Mouse (Mus musculus) limb, embryonic 14.5 days (tissue): ENCODE data around the gene Btbd6. TPM values are rescaled to one million over a fixed set of nuclear protein-coding genes. Genes with fewer than 3 reads are reported as not detected.

Source experiments
- ATAC-seq: fragments of 200-750 bp; cut with Nextera tagmentation; 2 replicates; pipeline ENCODE4 v1.8.0; 2017; ENCODE audit warnings: low read depth, moderate number of reproducible peaks, moderate TSS enrichment; ENCODE audit not compliant: low FRiP score
- DNase-seq: peaks from one replicate; pipeline ENCODE4 v3.0.0-alpha.2; 2015; ENCODE audit warnings: low spot score
- H3K27ac ChIP-seq: fragments of 300-500 bp; sonication (generic); replicated peaks from 2 replicates; pipeline ENCODE4 v1.5.1; 2014; ENCODE audit warnings: low read depth, mild to moderate bottlenecking, low read length, moderate library complexity, mixed read lengths
- H3K27me3 ChIP-seq: fragments of 300-500 bp; sonication (generic); 2 replicates; pipeline ENCODE4 v1.6.1; 2014; ENCODE audit warnings: low read length, mixed read lengths; ENCODE audit not compliant: control insufficient read depth, insufficient read depth
- H3K36me3 ChIP-seq: fragments of 300-500 bp; sonication (generic); 2 replicates; pipeline ENCODE4 v1.6.1; 2014; ENCODE audit warnings: mild to moderate bottlenecking, low read length, moderate library complexity, mixed read lengths; ENCODE audit not compliant: control insufficient read depth, insufficient read depth
- H3K4me1 ChIP-seq: fragments of 300-500 bp; sonication (generic); 2 replicates; pipeline ENCODE4 v1.6.1; 2014; ENCODE audit warnings: antibody characterized with exemption, low read length, mixed read lengths; ENCODE audit not compliant: control insufficient read depth, insufficient read depth
- H3K4me2 ChIP-seq: fragments of 300-500 bp; sonication (generic); replicated peaks from 2 replicates; pipeline ENCODE4 v1.6.1; 2014; ENCODE audit warnings: low read depth, mild to moderate bottlenecking, low read length, moderate library complexity; ENCODE audit not compliant: severe bottlenecking
- H3K4me3 ChIP-seq: fragments of 300-500 bp; sonication (generic); replicated peaks from 2 replicates; pipeline ENCODE4 v1.5.1; 2014; ENCODE audit warnings: low read length
- H3K9ac ChIP-seq: fragments of 300-500 bp; sonication (generic); 2 replicates; pipeline ENCODE4 v1.6.1; 2014; ENCODE audit warnings: mild to moderate bottlenecking, low read depth, low read length, moderate library complexity; ENCODE audit not compliant: severe bottlenecking
- H3K9me3 ChIP-seq: fragments of 300-500 bp; sonication (generic); 2 replicates; pipeline ENCODE4 v1.6.1; 2016; ENCODE audit warnings: low read length; ENCODE audit not compliant: control insufficient read depth
- POLR2A ChIP-seq: fragments of 200-500 bp; IDR thresholded peaks from 2 replicates; pipeline ENCODE4 v1.8.0; 2012; ENCODE audit warnings: inconsistent platforms, mild to moderate bottlenecking, moderate library complexity, borderline replicate concordance; ENCODE audit not compliant: insufficient read depth, insufficient read length; ENCODE audit errors: extremely low read depth
- WGBS: fragments of 180-500 bp; shearing (Covaris S2); extraction: QIAGEN DNeasy Blood & Tissue Kit; methylation state at CpG from one replicate; pipeline ENCODE4 v1.1.7; 2014; 5-methylcytosine and 5-hydroxymethylcytosine counted together
- polyA plus RNA-seq, 2 experiments: library from polyadenylated mRNA; depleted of rRNA in 1 of 2; stranded (reverse) in 1 of 2; unstranded in 1 of 2; fragments of >200 nt; fragmentation: Nextera tagmentation in 1 of 2; extraction: Ambion mirVana in 1 of 2; gene quantifications; 2 replicates each; pipeline versions ENCODE4 v1.2.1 to v1.2.3; 2012 to 2014

Gene Btbd6
- polyA plus RNA-seq, 2 experiments = 27.4 to 31.0 TPM

GRCm38 (mm10) chr12:113015956-113016355 lies 39.7 kb downstream of the Btbd6 start:
- no peak for ATAC-seq

DNA sequence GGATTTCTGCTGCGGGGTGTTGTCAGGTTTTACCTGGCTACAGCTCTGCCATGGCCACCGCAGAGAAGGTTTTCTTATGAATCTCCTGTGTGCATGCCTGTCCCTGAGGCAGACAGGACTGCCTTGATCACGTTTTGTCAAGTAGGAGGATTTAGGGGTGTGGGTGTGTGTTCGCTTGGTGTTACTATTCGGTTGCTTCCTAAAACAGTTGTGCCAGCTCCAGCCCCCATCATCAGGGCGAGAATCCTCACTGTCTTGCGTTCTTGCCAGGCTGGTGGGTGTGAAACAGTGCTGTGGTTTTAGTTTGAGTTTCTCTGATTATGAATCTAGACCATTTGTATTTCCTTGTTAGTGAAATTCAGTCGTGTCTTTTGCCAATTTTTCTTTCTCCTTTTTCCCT lies 40.7 kb downstream of the Btbd6 start:
- H3K4me1 ChIP-seq = peaks cover 20% of the 10 kb centered on the region
- WGBS = 72% methylated on average over 8 of the region's 8 CpGs
- ATAC-seq (no peak), DNase-seq (no peak)
- no peaks in the 10 kb centered on the region for H3K27me3 ChIP-seq
- H3K9me3 ChIP-seq = no peaks in the 10 kb centered on the region
- H3K36me3 ChIP-seq = 0 out of 2 replicates have a peak, but pooled peaks cover 6% of the 10 kb centered on the region
- no peak for TF ChIP-seq POLR2A
- H3K4me2 ChIP-seq = no peak overlapping the region
- H3K4me3 ChIP-seq = no peak overlapping the region
- no peak overlapping the region for H3K27ac ChIP-seq
- H3K9ac ChIP-seq = no peak overlapping the region

More at GRCm38 (mm10) chr12:113015956-113016355, 39.7 kb downstream of the Btbd6 start:
- Histone ChIP-seq H3K27ac (no peak overlapping the region), H3K9ac (no peak overlapping the region), H3K9me3 (no peaks in the 10 kb centered on the region), H3K4me1 (peaks cover 20% of the 10 kb centered on the region), H3K27me3 (no peaks in the 10 kb centered on the region), H3K4me3 (0 out of 2 replicates have a peak overlapping the region, but pooled peaks have one; percentile 65), H3K36me3 (0 out of 2 replicates have a peak, but pooled peaks cover 3% of the 10 kb centered on the region), H3K4me2 (peak overlapping the region; percentile 85; the same call in 1 of the 2 replicates)
- no peak for DNase-seq
- 75% methylated on average over 4 of the region's 4 CpGs for WGBS
- no peak for TF ChIP-seq POLR2A

DNA sequence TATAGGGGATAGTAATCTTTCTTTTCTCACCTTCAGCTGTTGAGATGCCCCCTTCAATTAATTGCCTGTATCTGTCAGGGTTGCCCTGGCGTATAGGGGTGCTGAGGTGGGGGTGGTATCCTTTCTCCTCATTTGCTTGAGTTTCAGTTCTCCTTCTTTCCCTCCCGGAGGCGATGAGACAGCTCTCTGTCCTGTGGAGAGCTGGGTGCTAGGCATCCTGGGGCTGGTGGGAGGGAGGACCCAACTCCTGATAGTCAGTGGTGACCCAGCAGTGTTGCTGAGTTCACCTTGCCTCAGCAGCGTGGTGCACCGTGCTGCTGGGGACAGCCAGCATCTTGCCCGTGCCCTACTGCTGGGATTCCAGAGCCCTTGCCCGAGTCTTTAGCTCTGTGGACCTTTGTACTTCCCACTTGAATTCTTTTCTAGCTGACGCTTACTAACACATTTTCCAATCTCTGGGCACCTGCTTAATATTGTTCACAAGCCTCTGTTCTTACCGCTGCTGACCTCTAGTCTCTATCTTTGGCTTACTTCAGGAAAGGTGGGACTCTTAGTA lies 41.2 kb downstream of the Btbd6 start:
- no peaks in the 10 kb centered on the region for H3K27me3 ChIP-seq
- H3K9me3 ChIP-seq = no peaks in the 10 kb centered on the region
- no peak overlapping the region for H3K27ac ChIP-seq
- H3K4me1 ChIP-seq = peaks cover 20% of the 10 kb centered on the region
- DNase-seq (no peak), ATAC-seq (no peak)
- TF ChIP-seq POLR2A = no peak
- no peak overlapping the region for H3K9ac ChIP-seq
- 0 out of 2 replicates have a peak, but pooled peaks cover 8% of the 10 kb centered on the region for H3K36me3 ChIP-seq
- no peak overlapping the region for H3K4me3 ChIP-seq
- 80% methylated on average over 9 of the region's 9 CpGs for WGBS
- no peak overlapping the region for H3K4me2 ChIP-seq

DNA sequence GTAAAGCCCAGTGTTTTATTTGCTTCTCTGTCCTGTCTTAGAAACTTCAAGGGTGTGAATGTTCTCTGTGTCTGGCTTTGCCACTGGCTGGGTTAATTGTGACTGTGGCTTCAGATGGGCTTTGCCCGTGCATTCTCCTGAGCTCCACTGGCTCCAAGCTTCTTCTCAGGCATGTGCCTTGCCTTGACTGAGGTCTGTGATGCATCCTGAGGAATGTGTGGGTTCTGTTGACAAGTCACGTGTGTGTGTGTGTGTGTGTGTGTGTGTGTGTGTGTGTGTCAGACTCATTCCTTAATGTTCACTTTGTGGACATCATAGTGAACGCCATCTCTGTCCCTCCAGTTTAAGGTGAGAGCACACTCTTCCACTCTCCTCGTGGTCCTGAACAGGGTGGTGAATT lies 42.5 kb downstream of the Btbd6 start:
- no peak for TF ChIP-seq POLR2A
- 85% methylated on average over 4 of the region's 4 CpGs for WGBS
- no peak for DNase-seq
- no peaks in the 10 kb centered on the region for H3K27me3 ChIP-seq
- no peak for ATAC-seq
- H3K4me3 ChIP-seq = no peak overlapping the region
- H3K27ac ChIP-seq = no peak overlapping the region
- H3K9ac ChIP-seq = no peak overlapping the region
- peaks cover 13% of the 10 kb centered on the region; the same call in 1 of the 2 replicates for H3K36me3 ChIP-seq
- peaks cover 12% of the 10 kb centered on the region for H3K4me1 ChIP-seq
- no peak overlapping the region for H3K4me2 ChIP-seq
- H3K9me3 ChIP-seq = no peaks in the 10 kb centered on the region

DNA sequence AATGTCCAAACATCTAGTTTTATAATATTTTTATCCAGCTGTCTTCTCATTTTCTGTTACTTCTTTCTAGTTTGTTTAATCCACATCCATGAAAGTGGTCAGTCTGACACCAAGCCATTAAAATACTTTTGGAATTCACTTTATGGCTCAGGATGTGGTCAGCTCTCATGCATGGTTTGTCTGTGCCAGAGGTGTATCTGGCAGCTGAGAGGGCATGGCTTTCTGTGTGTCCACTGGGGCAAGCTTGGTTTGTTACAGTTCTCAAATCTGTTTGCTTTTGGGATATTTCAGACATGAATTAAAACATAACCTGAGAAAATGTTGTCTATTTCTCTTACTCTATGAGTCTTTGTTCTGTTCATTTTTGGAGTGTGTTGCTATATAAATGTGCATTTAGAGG lies 45.2 kb downstream of the Btbd6 start:
- no peak for ATAC-seq
- no peaks in the 10 kb centered on the region for H3K4me1 ChIP-seq
- no peak overlapping the region for H3K27ac ChIP-seq
- no peak overlapping the region for H3K4me3 ChIP-seq
- no peak for DNase-seq
- no peak overlapping the region for H3K4me2 ChIP-seq
- H3K9ac ChIP-seq = no peak overlapping the region
- TF ChIP-seq POLR2A = no peak
- no peaks in the 10 kb centered on the region for H3K9me3 ChIP-seq
- H3K27me3 ChIP-seq = no peaks in the 10 kb centered on the region
- peaks cover 13% of the 10 kb centered on the region; the same call in 1 of the 2 replicates for H3K36me3 ChIP-seq
